Mouse (Mus musculus): ENCODE data around the gene Lmln. TPM values are rescaled to one million over a fixed set of nuclear protein-coding genes. Genes with fewer than 3 reads are reported as not detected.
A peak's percentile ranks its signal among the peaks of the same experiment; 100 is the strongest.

Lmln gene
- total RNA-seq, 1 experiment: 9.1 TPM

DNA sequence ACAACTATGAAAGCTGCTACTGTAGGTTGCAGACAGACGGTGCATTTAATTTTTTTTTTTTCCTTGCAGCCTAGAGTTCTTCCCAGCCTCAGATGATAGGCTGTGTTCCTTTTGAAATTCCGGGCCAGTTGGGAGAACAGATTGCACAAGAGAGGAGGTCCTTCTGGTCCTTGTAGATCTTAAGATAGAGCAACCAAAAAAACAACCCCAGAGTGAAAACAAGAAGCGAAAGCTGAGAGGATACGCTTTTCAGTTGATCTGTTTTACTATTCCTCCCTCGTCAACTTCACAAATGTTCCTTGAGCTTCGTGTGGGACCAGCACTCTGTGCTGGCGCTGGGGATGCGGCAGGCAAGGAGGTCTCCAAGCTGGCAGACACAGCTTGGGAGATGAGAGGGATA is 89.2 kb downstream of the Lmln start:
- in situ Hi-C loops (cut with MboI; ENCODE audit: low sequenced_read_pairs in 2 of 2, unreplicated experiment in 2 of 2): no loop called here
- Histone ChIP-seq H3K9ac (ENCODE audit: insufficient read depth, low read depth, low read length, poor library complexity, severe bottlenecking) (no peak overlapping the region), H3K4me3 (ENCODE audit: insufficient read depth in 1 of 2, low read depth in 1 of 2, low read length in 2 of 2, poor library complexity in 1 of 2, severe bottlenecking in 1 of 2) (no peak overlapping the region), H3K9me3 (ENCODE audit: control insufficient read depth, insufficient read depth, low read depth, low read length) (no peaks in the 10 kb centered on the region), H3K27ac (ENCODE audit: insufficient read depth, low read depth, low read length, poor library complexity, severe bottlenecking) (no peak overlapping the region), H3K36me3 (ENCODE audit: control insufficient read depth, insufficient read depth, low read length, poor library complexity, severe bottlenecking) (no peaks in the 10 kb centered on the region), H3K4me1 (ENCODE audit: control insufficient read depth in 2 of 2, insufficient read depth in 2 of 2, low read length in 2 of 2, poor library complexity in 1 of 2) (no peaks in the 10 kb centered on the region)
- DNase-seq (ENCODE audit: low read depth, low spot score): no peak
- no peak for TF ChIP-seq ZC3H11A (IDR thresholded peaks at IDR 0.05; ENCODE audit: borderline replicate concordance, low read depth, low read length)
- TF ChIP-seq HCFC1 (IDR thresholded peaks at IDR 0.05; ENCODE audit: borderline replicate concordance, insufficient read depth, low read length): no peak
- TF ChIP-seq ZNF384 (IDR thresholded peaks at IDR 0.05; ENCODE audit: low read depth, low read length): no peak

DNA sequence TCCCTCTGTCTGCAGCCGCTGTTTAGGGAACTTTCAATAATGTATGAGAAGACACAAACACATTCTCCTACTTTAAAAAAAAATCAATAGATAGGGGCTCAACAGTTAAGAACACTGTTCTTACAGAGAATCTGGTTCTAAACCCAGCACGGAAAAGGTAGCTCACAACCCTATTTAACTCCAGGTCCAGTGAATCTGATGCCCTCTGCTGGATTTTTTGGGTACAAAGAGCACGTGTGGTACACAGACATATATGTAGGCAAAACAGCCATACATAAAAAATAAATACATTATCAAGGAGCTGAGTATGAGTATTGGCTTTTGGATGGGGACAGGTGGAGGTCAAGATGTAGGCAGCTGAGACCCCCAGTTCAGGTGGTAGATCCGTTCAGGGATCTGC is 92.7 kb downstream of the Lmln start:
- Histone ChIP-seq H3K36me3 (ENCODE audit: control insufficient read depth, insufficient read depth, low read length, poor library complexity, severe bottlenecking) (no peaks in the 10 kb centered on the region), H3K4me1 (ENCODE audit: control insufficient read depth in 2 of 2, insufficient read depth in 2 of 2, low read length in 2 of 2, poor library complexity in 1 of 2) (no peaks in the 10 kb centered on the region; a peak in 1 of 4 replicates), H3K9me3 (ENCODE audit: control insufficient read depth, insufficient read depth, low read depth, low read length) (no peaks in the 10 kb centered on the region), H3K9ac (ENCODE audit: insufficient read depth, low read depth, low read length, poor library complexity, severe bottlenecking) (no peak overlapping the region), H3K4me3 (ENCODE audit: insufficient read depth in 1 of 2, low read depth in 1 of 2, low read length in 2 of 2, poor library complexity in 1 of 2, severe bottlenecking in 1 of 2) (no peak overlapping the region), H3K27ac (ENCODE audit: insufficient read depth, low read depth, low read length, poor library complexity, severe bottlenecking) (no peak overlapping the region)
- no peak for TF ChIP-seq ZC3H11A (IDR thresholded peaks at IDR 0.05; ENCODE audit: borderline replicate concordance, low read depth, low read length)
- no peak for TF ChIP-seq ZNF384 (IDR thresholded peaks at IDR 0.05; ENCODE audit: low read depth, low read length)
- TF ChIP-seq HCFC1 (IDR thresholded peaks at IDR 0.05; ENCODE audit: borderline replicate concordance, insufficient read depth, low read length): no peak
- no peak for TF ChIP-seq MAFK (IDR thresholded peaks at IDR 0.05; ENCODE audit: insufficient read depth, low read depth, low read length)
- TF ChIP-seq CHD2 (IDR thresholded peaks at IDR 0.05; ENCODE audit: low read depth, low read length): no peak
- DNase-seq (ENCODE audit: low read depth, low spot score): no peak
- in situ Hi-C loops (cut with MboI; ENCODE audit: low sequenced_read_pairs in 2 of 2, unreplicated experiment in 2 of 2): no loop called here

DNA sequence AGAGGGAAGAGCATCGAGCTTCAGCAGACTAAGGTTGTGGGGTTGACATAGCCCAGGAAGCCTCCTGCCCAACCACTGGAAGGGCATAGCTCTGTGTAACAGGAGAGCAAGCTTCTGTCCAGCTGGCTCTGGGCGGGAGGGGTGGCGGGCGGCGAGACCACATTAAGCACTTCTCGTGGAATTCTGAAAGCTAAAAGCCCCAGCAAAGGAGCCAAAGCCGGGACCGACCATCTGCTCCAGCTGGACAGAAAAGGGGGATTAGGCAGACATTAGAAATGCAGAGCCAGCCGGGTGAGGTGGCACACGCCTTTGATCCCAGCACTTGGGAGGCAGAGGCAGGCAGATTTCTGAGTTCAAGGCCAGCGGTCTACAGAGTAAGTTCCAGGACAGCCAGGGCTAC is 95.7 kb downstream of the Lmln start:
- H3K9me3 ChIP-seq (ENCODE audit: control insufficient read depth, insufficient read depth, low read depth, low read length): no peaks in the 10 kb centered on the region
- H3K27ac ChIP-seq (ENCODE audit: insufficient read depth, low read depth, low read length, poor library complexity, severe bottlenecking): no peak overlapping the region
- DNase-seq (ENCODE audit: low read depth, low spot score): no peak
- H3K9ac ChIP-seq (ENCODE audit: insufficient read depth, low read depth, low read length, poor library complexity, severe bottlenecking): 0 out of 2 replicates have a peak overlapping the region, but pooled peaks have one; percentile 2
- in situ Hi-C loops (cut with MboI; ENCODE audit: low sequenced_read_pairs in 2 of 2, unreplicated experiment in 2 of 2): no loop called here
- H3K36me3 ChIP-seq (ENCODE audit: control insufficient read depth, insufficient read depth, low read length, poor library complexity, severe bottlenecking): no peaks in the 10 kb centered on the region
- no peaks in the 10 kb centered on the region; a peak in 1 of 4 replicates for H3K4me1 ChIP-seq (ENCODE audit: control insufficient read depth in 2 of 2, insufficient read depth in 2 of 2, low read length in 2 of 2, poor library complexity in 1 of 2)
- H3K4me3 ChIP-seq (ENCODE audit: insufficient read depth in 1 of 2, low read depth in 1 of 2, low read length in 2 of 2, poor library complexity in 1 of 2, severe bottlenecking in 1 of 2): peak overlapping the region; percentile 18 to 36; a peak in 2 of 4 replicates
- TF ChIP-seq ZNF384 (IDR thresholded peaks at IDR 0.05; ENCODE audit: low read depth, low read length): no peak
- no peak for TF ChIP-seq MAFK (IDR thresholded peaks at IDR 0.05; ENCODE audit: insufficient read depth, low read depth, low read length)
- no peak for TF ChIP-seq HCFC1 (IDR thresholded peaks at IDR 0.05; ENCODE audit: borderline replicate concordance, insufficient read depth, low read length)
- TF ChIP-seq ZC3H11A (IDR thresholded peaks at IDR 0.05; ENCODE audit: borderline replicate concordance, low read depth, low read length): no peak
- TF ChIP-seq CHD2 (IDR thresholded peaks at IDR 0.05; ENCODE audit: low read depth, low read length): no peak

DNA sequence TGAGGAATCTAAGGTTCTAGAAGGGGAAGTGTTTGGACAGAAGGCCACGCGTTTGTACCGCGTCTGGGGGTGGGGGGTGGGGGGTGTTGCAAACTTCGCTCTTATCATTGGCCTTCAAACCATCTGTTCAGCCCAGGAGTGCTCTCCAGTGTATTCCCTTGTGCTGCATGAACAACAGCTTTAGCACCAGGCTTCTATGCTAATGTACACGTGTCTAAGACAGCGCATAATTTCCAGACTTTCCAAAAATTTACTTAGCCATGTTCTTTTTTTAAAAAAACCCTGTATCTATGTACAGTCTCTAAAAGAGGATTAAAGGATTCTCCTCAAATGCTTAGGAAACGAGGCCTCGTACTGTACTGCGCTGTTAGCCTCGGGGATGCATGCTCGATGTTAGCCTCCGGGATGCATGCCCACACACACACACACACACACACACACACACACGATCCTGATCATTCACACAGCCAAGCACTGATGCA is 96.3 kb downstream of the Lmln start:
- H3K36me3 ChIP-seq (ENCODE audit: control insufficient read depth, insufficient read depth, low read length, poor library complexity, severe bottlenecking): no peaks in the 10 kb centered on the region
- DNase-seq (ENCODE audit: low read depth, low spot score): no peak
- no peaks in the 10 kb centered on the region for H3K9me3 ChIP-seq (ENCODE audit: control insufficient read depth, insufficient read depth, low read depth, low read length)
- no peak overlapping the region for H3K27ac ChIP-seq (ENCODE audit: insufficient read depth, low read depth, low read length, poor library complexity, severe bottlenecking)
- no peaks in the 10 kb centered on the region; a peak in 1 of 4 replicates for H3K4me1 ChIP-seq (ENCODE audit: control insufficient read depth in 2 of 2, insufficient read depth in 2 of 2, low read length in 2 of 2, poor library complexity in 1 of 2)
- in situ Hi-C loops (cut with MboI; ENCODE audit: low sequenced_read_pairs in 2 of 2, unreplicated experiment in 2 of 2): no loop called here
- H3K4me3 ChIP-seq (ENCODE audit: insufficient read depth in 1 of 2, low read depth in 1 of 2, low read length in 2 of 2, poor library complexity in 1 of 2, severe bottlenecking in 1 of 2): no peak overlapping the region; a peak in 1 of 4 replicates
- H3K9ac ChIP-seq (ENCODE audit: insufficient read depth, low read depth, low read length, poor library complexity, severe bottlenecking): no peak overlapping the region
- TF ChIP-seq ZC3H11A (IDR thresholded peaks at IDR 0.05; ENCODE audit: borderline replicate concordance, low read depth, low read length) (no peak), HCFC1 (IDR thresholded peaks at IDR 0.05; ENCODE audit: borderline replicate concordance, insufficient read depth, low read length) (no peak), ZNF384 (IDR thresholded peaks at IDR 0.05; ENCODE audit: low read depth, low read length) (no peak), CHD2 (IDR thresholded peaks at IDR 0.05; ENCODE audit: low read depth, low read length) (no peak), MAFK (IDR thresholded peaks at IDR 0.05; ENCODE audit: insufficient read depth, low read depth, low read length) (no peak)

DNA sequence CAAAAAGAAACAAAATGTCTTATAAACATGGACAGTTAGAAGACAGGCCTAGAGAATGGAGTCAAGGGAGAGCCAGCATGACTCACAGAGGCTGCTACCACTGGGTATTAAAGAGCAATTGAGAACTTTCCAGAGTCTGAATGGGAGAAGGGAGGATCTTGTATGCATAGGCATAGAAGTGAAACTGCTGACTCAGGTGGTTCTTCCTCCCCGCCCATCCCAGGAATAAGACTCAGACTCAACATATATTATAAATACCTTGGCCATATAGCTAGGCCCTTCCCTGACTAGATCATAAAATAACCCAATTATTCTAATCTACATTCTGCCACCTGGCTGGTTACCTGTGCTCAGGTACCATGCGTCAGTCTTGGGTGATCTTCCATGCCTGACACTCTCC is 97.0 kb downstream of the Lmln start:
- TF ChIP-seq ZNF384 (IDR thresholded peaks at IDR 0.05; ENCODE audit: low read depth, low read length) (no peak), MAFK (IDR thresholded peaks at IDR 0.05; ENCODE audit: insufficient read depth, low read depth, low read length) (peak; percentile 92)
- no peak overlapping the region for H3K27ac ChIP-seq (ENCODE audit: insufficient read depth, low read depth, low read length, poor library complexity, severe bottlenecking)
- in situ Hi-C loops (cut with MboI; ENCODE audit: low sequenced_read_pairs in 2 of 2, unreplicated experiment in 2 of 2): no loop called here
- H3K9me3 ChIP-seq (ENCODE audit: control insufficient read depth, insufficient read depth, low read depth, low read length): no peaks in the 10 kb centered on the region
- H3K36me3 ChIP-seq (ENCODE audit: control insufficient read depth, insufficient read depth, low read length, poor library complexity, severe bottlenecking): no peaks in the 10 kb centered on the region
- no peak overlapping the region for H3K9ac ChIP-seq (ENCODE audit: insufficient read depth, low read depth, low read length, poor library complexity, severe bottlenecking)
- no peak for DNase-seq (ENCODE audit: low read depth, low spot score)
- H3K4me3 ChIP-seq (ENCODE audit: insufficient read depth in 1 of 2, low read depth in 1 of 2, low read length in 2 of 2, poor library complexity in 1 of 2, severe bottlenecking in 1 of 2): no peak overlapping the region
- no peaks in the 10 kb centered on the region; a peak in 1 of 4 replicates for H3K4me1 ChIP-seq (ENCODE audit: control insufficient read depth in 2 of 2, insufficient read depth in 2 of 2, low read length in 2 of 2, poor library complexity in 1 of 2)
